Mouse (Mus musculus) embryonic facial prominence, embryonic 12.5 days (tissue): ENCODE results near the gene Gm42906. TPM values are rescaled to one million over a fixed set of nuclear protein-coding genes. Genes with fewer than 3 reads are reported as not detected.
A peak's percentile ranks its signal among the peaks of the same experiment; 100 is the strongest.

Experiments used
- ATAC-seq: fragments of 200-750 bp; cut with Nextera tagmentation; 2 replicates; pipeline ENCODE4 v1.8.0; 2017; ENCODE audit not compliant: insufficient number of reproducible peaks, insufficient read depth, low FRiP score, low TSS enrichment
- H3K27ac ChIP-seq: fragments of 300-500 bp; sonication (generic); 2 replicates; pipeline ENCODE4 v1.5.1; 2016; ENCODE audit warnings: mild to moderate bottlenecking
- H3K27me3 ChIP-seq: fragments of 300-500 bp; sonication (generic); 2 replicates; pipeline ENCODE4 v1.6.1; 2016; ENCODE audit warnings: mild to moderate bottlenecking, moderate library complexity
- H3K36me3 ChIP-seq: fragments of 300-500 bp; sonication (generic); 2 replicates; pipeline ENCODE4 v1.6.1; 2016; ENCODE audit warnings: mild to moderate bottlenecking
- H3K4me1 ChIP-seq: fragments of 300-500 bp; sonication (generic); 2 replicates; pipeline ENCODE4 v1.6.1; 2016
- H3K4me2 ChIP-seq: fragments of 300-500 bp; sonication (generic); replicated peaks from 2 replicates; pipeline ENCODE4 v1.6.1; 2016; ENCODE audit warnings: mild to moderate bottlenecking, moderate library complexity
- H3K4me3 ChIP-seq: fragments of 300-500 bp; sonication (generic); 2 replicates; pipeline ENCODE4 v1.5.1; 2016; ENCODE audit warnings: mild to moderate bottlenecking
- H3K9ac ChIP-seq: fragments of 300-500 bp; sonication (generic); 2 replicates; pipeline ENCODE4 v1.6.1; 2016; ENCODE audit warnings: mild to moderate bottlenecking, moderate library complexity
- H3K9me3 ChIP-seq: fragments of 300-500 bp; sonication (generic); 2 replicates; pipeline ENCODE4 v1.6.1; 2016; ENCODE audit warnings: mild to moderate bottlenecking, moderate library complexity
- WGBS: fragments of 180-500 bp; shearing (Covaris S2); methylation state at CpG from one replicate; pipeline ENCODE4 v1.1.7; 2016; 5-methylcytosine and 5-hydroxymethylcytosine counted together
- polyA plus RNA-seq: library from polyadenylated mRNA; unstranded; fragments of >200 nt; fragmentation: Nextera tagmentation; extraction: Ambion mirVana; gene quantifications from 2 replicates; pipeline ENCODE4 v1.2.1, GENCODE M21; 2016

Gm42906 gene
- polyA plus RNA-seq, 1 experiment from 2014 or later: not detected

- H3K27me3 ChIP-seq: no peaks in the 10 kb centered on the region
- H3K4me3 ChIP-seq: no peak overlapping the region
- no peak overlapping the region for H3K9ac ChIP-seq
- no peaks in the 10 kb centered on the region for H3K36me3 ChIP-seq
- H3K27ac ChIP-seq: no peak overlapping the region
- no peak for ATAC-seq
- H3K4me2 ChIP-seq: no peak overlapping the region
- no peaks in the 10 kb centered on the region for H3K9me3 ChIP-seq
- WGBS: 84% methylated on average over 9 of the region's 9 CpGs
- 0 out of 2 replicates have a peak, but pooled peaks cover 4% of the 10 kb centered on the region for H3K4me1 ChIP-seq
Observed at GRCm38 (mm10) chr5:151180176-151180785, 247.7 kb downstream of the Gm42906 start.

DNA sequence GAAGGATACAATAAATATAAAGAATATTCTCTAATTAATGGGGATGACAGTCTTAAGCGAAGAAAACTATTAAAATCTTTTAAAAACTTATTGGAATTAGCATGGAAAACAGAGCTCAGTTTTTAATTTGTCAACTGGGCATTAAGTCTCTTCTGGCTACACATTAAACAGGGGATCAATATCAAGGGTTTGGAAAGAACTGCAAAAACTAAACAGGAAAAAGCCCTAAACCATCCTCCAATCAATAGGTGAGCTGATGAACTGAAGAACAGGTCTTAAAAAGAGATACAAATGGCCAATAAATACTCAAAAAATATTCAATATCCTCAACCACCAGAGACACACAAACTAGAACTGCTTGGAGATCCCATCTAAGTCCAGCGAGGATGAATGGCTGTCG, 250.8 kb downstream of the Gm42906 start:
- Histone ChIP-seq H3K4me1 (0 out of 2 replicates have a peak, but pooled peaks cover 3% of the 10 kb centered on the region), H3K27me3 (no peaks in the 10 kb centered on the region), H3K27ac (no peak overlapping the region), H3K9ac (no peak overlapping the region), H3K36me3 (no peaks in the 10 kb centered on the region), H3K4me3 (no peak overlapping the region), H3K4me2 (no peak overlapping the region), H3K9me3 (no peaks in the 10 kb centered on the region)
- no peak for ATAC-seq
- 82% methylated on average over 3 of the region's 3 CpGs for WGBS

GRCm38 (mm10) chr5:151175897-151176313, 252.1 kb downstream of the Gm42906 start:
- ATAC-seq: no peak
- Histone ChIP-seq H3K36me3 (no peaks in the 10 kb centered on the region), H3K9ac (no peak overlapping the region), H3K27me3 (no peaks in the 10 kb centered on the region), H3K4me3 (no peak overlapping the region), H3K27ac (no peak overlapping the region), H3K9me3 (no peaks in the 10 kb centered on the region), H3K4me2 (no peak overlapping the region), H3K4me1 (0 out of 2 replicates have a peak, but pooled peaks cover 3% of the 10 kb centered on the region)
- 69% methylated on average over 4 of the region's 4 CpGs for WGBS

DNA sequence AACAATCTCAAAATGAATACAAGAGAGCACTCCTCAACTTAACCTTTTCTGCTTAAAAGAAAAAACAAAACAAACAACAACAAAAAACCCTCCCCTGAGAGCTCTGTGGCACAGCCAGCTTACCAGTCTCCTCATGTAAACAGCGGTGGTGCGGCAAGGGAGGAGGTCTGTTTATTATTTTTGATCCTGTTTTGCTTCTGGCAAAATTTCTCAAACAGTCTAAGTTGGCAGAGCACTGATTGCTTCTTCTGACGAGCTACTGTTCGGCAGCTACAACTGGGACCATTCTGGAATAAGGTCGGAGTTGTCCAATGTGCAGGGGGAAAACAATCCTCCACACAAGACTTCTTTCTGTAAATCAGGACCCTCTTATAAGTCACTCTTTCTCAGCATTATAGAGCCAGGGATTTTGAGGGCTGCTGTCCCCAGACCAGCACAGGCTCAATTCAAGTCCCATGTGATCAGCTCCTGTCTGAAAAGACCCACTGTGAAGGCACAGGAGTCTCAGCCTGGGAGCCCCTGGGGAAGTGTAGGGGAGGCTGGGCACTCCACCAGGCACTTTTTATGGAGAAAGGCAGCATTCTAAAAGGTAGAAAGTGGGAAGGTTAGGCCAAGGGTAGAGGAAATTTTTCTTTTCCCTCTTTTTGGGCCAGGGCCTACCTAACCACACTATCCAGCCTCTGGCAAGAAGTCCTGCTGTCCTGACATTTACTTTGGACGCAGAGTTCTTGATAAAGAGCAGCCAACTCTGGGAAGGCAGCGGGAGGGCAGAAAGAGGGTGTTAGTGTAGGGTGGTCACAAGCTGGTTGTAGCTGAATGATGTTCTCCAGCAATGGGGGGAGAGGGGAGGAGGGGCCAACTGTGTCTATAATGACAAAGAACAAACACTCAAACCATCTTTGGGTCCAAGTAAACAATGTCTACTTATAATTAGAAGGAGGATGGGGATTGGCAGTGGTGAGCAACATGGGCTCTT, 253.2 kb downstream of the Gm42906 start:
- Histone ChIP-seq H3K27ac (no peak overlapping the region), H3K4me3 (no peak overlapping the region), H3K9ac (no peak overlapping the region; the same call in 1 of the 2 replicates), H3K4me1 (0 out of 2 replicates have a peak, but pooled peaks cover 3% of the 10 kb centered on the region), H3K9me3 (no peaks in the 10 kb centered on the region), H3K27me3 (no peaks in the 10 kb centered on the region), H3K4me2 (no peak overlapping the region), H3K36me3 (no peaks in the 10 kb centered on the region)
- 42% methylated on average over 7 of the region's 7 CpGs for WGBS
- ATAC-seq: 0 out of 2 replicates have a peak, but pooled peaks have one; percentile 6

DNA sequence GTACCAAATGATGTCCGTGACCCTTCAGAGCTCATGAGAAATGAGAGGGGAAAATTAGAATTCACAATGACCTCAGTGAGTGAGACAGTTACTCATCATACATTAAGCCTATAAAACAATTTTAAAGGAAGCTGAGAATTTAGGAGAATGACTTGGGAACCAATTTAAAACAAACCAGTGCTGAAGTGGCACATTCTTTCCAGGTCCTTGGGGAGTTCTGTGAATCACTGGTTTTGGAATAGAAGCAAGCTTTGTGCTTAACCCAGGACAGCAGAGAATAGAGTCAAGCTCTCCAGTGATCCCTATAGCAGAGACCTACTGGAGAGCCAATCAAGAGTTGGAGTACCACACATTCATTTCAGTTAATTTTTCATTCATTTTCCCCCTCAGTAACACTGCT, 254.2 kb downstream of the Gm42906 start:
- no peak for ATAC-seq
- Histone ChIP-seq H3K9ac (no peak overlapping the region), H3K36me3 (no peaks in the 10 kb centered on the region), H3K4me1 (0 out of 2 replicates have a peak, but pooled peaks cover 3% of the 10 kb centered on the region), H3K27ac (no peak overlapping the region), H3K4me3 (no peak overlapping the region), H3K9me3 (no peaks in the 10 kb centered on the region), H3K4me2 (no peak overlapping the region), H3K27me3 (no peaks in the 10 kb centered on the region)
- 75% methylated on average over 1 of the region's 1 CpGs for WGBS

- no peak overlapping the region for H3K4me2 ChIP-seq
- 83% methylated on average over 3 of the region's 3 CpGs for WGBS
- no peaks in the 10 kb centered on the region for H3K36me3 ChIP-seq
- H3K27ac ChIP-seq: no peak overlapping the region
- H3K4me1 ChIP-seq: 0 out of 2 replicates have a peak, but pooled peaks cover 3% of the 10 kb centered on the region
- H3K9me3 ChIP-seq: no peaks in the 10 kb centered on the region
- H3K27me3 ChIP-seq: no peaks in the 10 kb centered on the region
- H3K4me3 ChIP-seq: no peak overlapping the region
- no peak for ATAC-seq
- H3K9ac ChIP-seq: no peak overlapping the region
Observed at GRCm38 (mm10) chr5:151170168-151170750, 257.7 kb downstream of the Gm42906 start.

DNA sequence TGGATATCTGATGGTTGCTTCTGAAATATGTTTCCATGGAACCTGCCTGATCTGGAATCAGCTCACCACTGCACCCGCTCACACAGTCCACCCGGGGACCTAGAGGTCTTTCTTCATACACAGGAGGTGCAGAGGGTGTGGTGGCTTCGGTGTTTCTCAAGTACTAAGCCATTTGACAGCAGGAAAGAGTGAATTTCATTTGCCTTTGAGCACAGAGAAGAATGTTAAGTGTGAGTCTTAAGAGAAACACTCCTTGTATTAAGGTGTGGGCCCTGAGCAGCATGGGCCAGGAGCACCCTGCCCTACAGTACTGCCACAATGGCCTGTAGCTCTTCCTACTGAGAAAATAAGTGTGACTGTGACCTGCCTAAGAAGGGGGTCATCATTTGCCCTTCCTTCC, 259.8 kb downstream of the Gm42906 start:
- H3K4me3 ChIP-seq: no peak overlapping the region
- no peak overlapping the region for H3K27ac ChIP-seq
- ATAC-seq: no peak
- WGBS: 83% methylated on average over 3 of the region's 3 CpGs
- no peaks in the 10 kb centered on the region for H3K27me3 ChIP-seq
- H3K4me1 ChIP-seq: peaks cover 6% of the 10 kb centered on the region; the same call in 1 of the 2 replicates
- H3K9ac ChIP-seq: no peak overlapping the region
- H3K9me3 ChIP-seq: no peaks in the 10 kb centered on the region
- H3K36me3 ChIP-seq: no peaks in the 10 kb centered on the region
- H3K4me2 ChIP-seq: no peak overlapping the region

- H3K27me3 ChIP-seq: no peaks in the 10 kb centered on the region
- WGBS: 80% methylated on average over 6 of the region's 6 CpGs
- no peaks in the 10 kb centered on the region for H3K36me3 ChIP-seq
- H3K4me1 ChIP-seq: peaks cover 6% of the 10 kb centered on the region; the same call in 1 of the 2 replicates
- no peak overlapping the region for H3K4me3 ChIP-seq
- H3K9me3 ChIP-seq: no peaks in the 10 kb centered on the region
- H3K9ac ChIP-seq: no peak overlapping the region
- no peak for ATAC-seq
- no peak overlapping the region for H3K27ac ChIP-seq
- H3K4me2 ChIP-seq: no peak overlapping the region
Observed at GRCm38 (mm10) chr5:151167641-151168040, 260.3 kb downstream of the Gm42906 start.

DNA sequence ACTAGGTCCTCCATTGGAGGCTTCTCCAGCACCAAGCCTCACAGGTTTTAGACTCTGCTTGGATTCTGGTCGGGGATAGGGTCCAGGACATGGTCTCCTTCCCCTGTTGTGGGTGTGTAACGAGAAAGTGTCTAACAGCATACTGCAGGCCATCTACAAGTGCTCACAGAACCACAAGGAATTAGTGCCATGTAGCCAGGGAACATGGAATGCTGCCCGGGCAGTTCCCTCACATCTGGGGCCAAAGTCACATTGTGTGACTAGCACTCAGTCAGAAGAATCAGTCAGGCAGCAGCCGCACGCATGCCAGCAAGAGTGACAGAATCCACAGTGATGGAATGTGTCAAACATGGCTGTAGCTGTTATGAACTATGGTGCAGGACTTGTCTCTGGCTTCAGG, 261.7 kb downstream of the Gm42906 start:
- ATAC-seq: no peak

GRCm38 (mm10) chr5:151165381-151166016, 262.5 kb downstream of the Gm42906 start:
- 88% methylated on average over 6 of the region's 6 CpGs for WGBS

More for the DNA sequence above, 261.7 kb downstream of the Gm42906 start:
- peaks cover 6% of the 10 kb centered on the region; the same call in 1 of the 2 replicates for H3K4me1 ChIP-seq
- WGBS: 76% methylated on average over 5 of the region's 5 CpGs
- H3K27ac ChIP-seq: no peak overlapping the region
- no peaks in the 10 kb centered on the region for H3K9me3 ChIP-seq
- H3K4me3 ChIP-seq: no peak overlapping the region
- no peaks in the 10 kb centered on the region for H3K27me3 ChIP-seq
- no peak overlapping the region for H3K9ac ChIP-seq
- H3K36me3 ChIP-seq: no peaks in the 10 kb centered on the region
- H3K4me2 ChIP-seq: no peak overlapping the region

GRCm38 (mm10) chr5:151164815-151165214, 263.1 kb downstream of the Gm42906 start:
- Histone ChIP-seq H3K9me3 (no peaks in the 10 kb centered on the region), H3K27ac (no peak overlapping the region), H3K4me3 (no peak overlapping the region), H3K4me2 (no peak overlapping the region), H3K27me3 (no peaks in the 10 kb centered on the region), H3K9ac (no peak overlapping the region), H3K4me1 (peaks cover 6% of the 10 kb centered on the region; the same call in 1 of the 2 replicates), H3K36me3 (no peaks in the 10 kb centered on the region)
- WGBS: 53% methylated on average over 4 of the region's 4 CpGs
- ATAC-seq: no peak

More at GRCm38 (mm10) chr5:151165381-151166016, 262.5 kb downstream of the Gm42906 start:
- Histone ChIP-seq H3K27ac (no peak overlapping the region), H3K4me1 (peaks cover 6% of the 10 kb centered on the region; the same call in 1 of the 2 replicates), H3K4me2 (no peak overlapping the region), H3K9me3 (no peaks in the 10 kb centered on the region), H3K9ac (no peak overlapping the region), H3K36me3 (no peaks in the 10 kb centered on the region), H3K27me3 (no peaks in the 10 kb centered on the region), H3K4me3 (no peak overlapping the region)
- ATAC-seq: no peak
